Mouse (Mus musculus): ENCODE results near the gene Foxa3. TPM values are rescaled to one million over a fixed set of nuclear protein-coding genes. Genes with fewer than 3 reads are reported as not detected.

Foxa3 gene
- not detected in 4 replicates for total RNA-seq (2023; ENCODE audit: inconsistent age)

GRCm38 (mm10) chr7:19023357-19023814, at the start of gene Foxa3:
TSS of gene Foxa3 (minus strand) at chr7:19023538.

GRCm38 (mm10) chr7:19054047-19054776, 30.9 kb upstream of the Foxa3 start, which contains the start of gene Rsph6a:
TSS of gene Rsph6a (plus strand) at chr7:19054690.

GRCm38 (mm10) chr7:19024096-19024506, 763 bp upstream of the Foxa3 start, which contains the start of gene Sympk:
TSS of gene Sympk (plus strand) at chr7:19024377.

GRCm38 (mm10) chr7:19003902-19004630, 19.3 kb downstream of the Foxa3 start, which contains the start of gene Irf2bp1:
TSS of gene Irf2bp1 (plus strand) at chr7:19004044.

GRCm38 (mm10) chr7:18990601-18991295, 32.6 kb downstream of the Foxa3 start, which contains the start of gene Mypop:
TSS of gene Mypop (plus strand) at chr7:18991245.

GRCm38 (mm10) chr7:18987100-18987499, 36.2 kb downstream of the Foxa3 start, which contains the start of gene Nanos2:
TSS of gene Nanos2 (plus strand) at chr7:18987400.

Other genes starting within 250 kb of the Foxa3 start
- gene Psg19, start 225.0 kb downstream of the Foxa3 start, total RNA-seq (2023; ENCODE audit: inconsistent age): not detected in 4 replicates
- gene Psg17, start 201.9 kb downstream of the Foxa3 start, total RNA-seq (2023; ENCODE audit: inconsistent age): not detected in 4 replicates
- not detected in 4 replicates for gene Mill2, start 183.6 kb downstream of the Foxa3 start, total RNA-seq (2023; ENCODE audit: inconsistent age)
- gene Pglyrp1, start 152.2 kb downstream of the Foxa3 start, total RNA-seq (2023; ENCODE audit: inconsistent age): 20.5 to 23.4 TPM (median 22.0 TPM) in 4 replicates
- gene Ccdc61, start 113.1 kb downstream of the Foxa3 start, total RNA-seq (2023; ENCODE audit: inconsistent age): 17.6 to 25.4 TPM (median 23.2 TPM) in 4 replicates
- not detected in 4 replicates for gene Nova2, start 97.7 kb downstream of the Foxa3 start, total RNA-seq (2023; ENCODE audit: inconsistent age)
- gene Nanos2, start 36.1 kb downstream of the Foxa3 start, total RNA-seq (2023; ENCODE audit: inconsistent age): not detected in 4 replicates
- gene Mypop, start 32.3 kb downstream of the Foxa3 start, total RNA-seq (2023; ENCODE audit: inconsistent age): 1.2 to 2.0 TPM (median 1.5 TPM) in 4 replicates
- gene Irf2bp1, start 19.5 kb downstream of the Foxa3 start, total RNA-seq (2023; ENCODE audit: inconsistent age): 28.5 to 35.3 TPM (median 33.8 TPM) in 4 replicates
- gene Sympk, start 839 bp upstream of the Foxa3 start, total RNA-seq (2023; ENCODE audit: inconsistent age): 99.2 to 117 TPM (median 107 TPM) in 4 replicates
- gene Rsph6a, start 31.2 kb upstream of the Foxa3 start, total RNA-seq (2023; ENCODE audit: inconsistent age): 1.00 TPM in 1 of 4 replicates, not detected in the others
- 19.7 to 23.8 TPM (median 21.4 TPM) in 4 replicates for gene Dmwd, start 52.7 kb upstream of the Foxa3 start, total RNA-seq (2023; ENCODE audit: inconsistent age)
- 15.9 to 23.2 TPM (median 19.0 TPM) in 4 replicates for gene Dmpk, start 60.3 kb upstream of the Foxa3 start, total RNA-seq (2023; ENCODE audit: inconsistent age)
- gene Six5, start 71.1 kb upstream of the Foxa3 start, total RNA-seq (2023; ENCODE audit: inconsistent age): 0.21 to 0.51 TPM (median 0.34 TPM) in 4 replicates
- gene Gm4969, start 94.8 kb upstream of the Foxa3 start, total RNA-seq (2023; ENCODE audit: inconsistent age): 0.12 TPM in 1 of 4 replicates, not detected in the others
- 25.7 to 28.5 TPM (median 26.6 TPM) in 4 replicates for gene Fbxo46, start 96.3 kb upstream of the Foxa3 start, total RNA-seq (2023; ENCODE audit: inconsistent age)
- 10.1 to 12.4 TPM (median 10.5 TPM) in 4 replicates for gene Qpctl, start 125.8 kb upstream of the Foxa3 start, total RNA-seq (2023; ENCODE audit: inconsistent age)
- 91.1 to 103 TPM (median 97.6 TPM) in 4 replicates for gene Snrpd2, start 126.2 kb upstream of the Foxa3 start, total RNA-seq (2023; ENCODE audit: inconsistent age)
- not detected in 4 replicates for gene Gipr, start 142.6 kb upstream of the Foxa3 start, total RNA-seq (2023; ENCODE audit: inconsistent age)
- gene Eml2, start 152.9 kb upstream of the Foxa3 start, total RNA-seq (2023; ENCODE audit: inconsistent age): 20.8 to 29.3 TPM (median 27.0 TPM) in 4 replicates
- gene Gpr4, start 189.0 kb upstream of the Foxa3 start, total RNA-seq (2023; ENCODE audit: inconsistent age): 0.16 TPM in 1 of 4 replicates, not detected in the others
- 46.7 to 54.6 TPM (median 48.7 TPM) in 4 replicates for gene Opa3, start 204.8 kb upstream of the Foxa3 start, total RNA-seq (2023; ENCODE audit: inconsistent age)
- 349 to 378 TPM (median 355 TPM) in 4 replicates for gene Vasp, start 248.3 kb upstream of the Foxa3 start, total RNA-seq (2023; ENCODE audit: inconsistent age)

Measured in B cell, adult (primary cell).